Mouse (Mus musculus) cerebellum, adult 2 months (tissue): ENCODE results near the gene Serpinh1.

ENCODE experiments used
- CTCF ChIP-seq: fragments of 200-500 bp; IDR thresholded peaks from 2 replicates; pipeline ENCODE4 v1.5.1; 2011; ENCODE audit warnings: low read depth, mild to moderate bottlenecking, control low read depth, low read length, moderate library complexity, borderline replicate concordance; ENCODE audit not compliant: insufficient read depth
- POLR2A ChIP-seq: fragments of 200-500 bp; IDR thresholded peaks from 2 replicates; pipeline ENCODE4 v1.6.1; 2011; ENCODE audit warnings: low read length, control low read depth, borderline replicate concordance; ENCODE audit not compliant: insufficient read depth

DNA sequence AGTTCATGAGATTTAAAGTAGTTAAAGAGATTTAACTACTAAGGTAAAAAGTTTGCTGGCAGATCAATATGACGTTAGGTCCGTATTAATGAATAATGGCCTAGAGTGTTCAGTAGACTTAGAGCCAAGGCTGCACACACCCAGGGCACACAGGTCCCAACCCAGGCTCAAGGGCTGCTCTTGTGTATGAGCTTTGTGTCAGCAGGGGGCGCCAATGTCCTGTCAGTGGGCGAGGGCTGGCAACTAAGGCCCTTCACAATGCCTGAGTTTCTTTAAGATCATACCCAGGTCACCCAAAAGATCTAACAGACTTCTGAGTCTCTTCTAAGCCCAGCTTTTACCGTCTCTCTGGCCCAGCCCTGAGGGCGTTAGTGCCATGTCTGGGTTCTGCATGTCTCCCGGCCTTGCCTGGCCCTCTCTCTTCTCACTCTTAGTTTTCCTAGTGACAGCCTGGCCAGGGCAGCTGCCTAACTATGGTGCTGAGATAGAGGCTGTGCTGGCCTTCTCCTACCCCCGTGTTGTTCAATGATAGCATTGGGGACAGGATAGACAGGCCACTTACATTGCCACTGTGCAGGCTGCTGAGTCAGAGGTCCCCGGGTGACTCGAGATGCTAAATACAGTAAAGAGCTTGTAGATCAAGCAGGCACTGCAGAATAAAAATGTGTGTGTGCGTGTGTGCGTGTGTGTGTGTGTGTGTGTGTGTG, 20.1 kb downstream of the Serpinh1 start:
- peak; percentile 83 for TF ChIP-seq CTCF
- TF ChIP-seq POLR2A: no peak
